Mouse (Mus musculus): Measurements from ENCODE around the gene Rsg1.

The Rsg1 gene

DNA sequence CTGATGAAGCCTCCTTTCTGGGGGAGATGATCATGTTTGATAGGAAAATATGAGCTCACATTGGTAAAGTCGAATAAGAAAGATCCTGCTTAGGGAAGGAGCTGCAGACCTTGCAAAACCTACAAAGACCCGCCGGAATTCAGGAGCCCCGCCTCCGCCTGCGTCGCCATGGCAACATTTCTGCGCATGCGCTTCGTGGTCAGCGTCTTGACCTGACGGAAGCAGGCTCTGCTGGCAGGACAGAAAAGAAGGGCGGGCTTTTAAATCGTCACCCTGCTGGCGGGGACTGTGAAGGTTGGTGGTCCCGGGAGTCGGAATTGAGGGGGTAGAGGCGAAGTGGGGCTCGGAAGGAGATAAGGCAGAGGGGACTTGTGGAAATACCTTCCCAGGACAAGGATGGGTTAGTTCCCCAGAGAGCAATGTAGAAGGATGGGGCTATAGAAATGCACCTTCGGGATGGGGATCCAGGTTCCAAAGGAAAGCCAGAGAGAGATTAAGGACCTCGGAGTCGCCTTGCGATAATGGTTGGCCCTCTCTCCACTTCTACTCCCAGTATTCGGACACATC, at the start of gene Rsg1:
TSS of gene Rsg1 (plus strand) at position 187 of the 567 bp plus-strand sequence.
- TF ChIP-seq GATA4 (IDR thresholded peaks at IDR 0.05; ENCODE audit: insufficient replicate concordance, low read length): no peak

DNA sequence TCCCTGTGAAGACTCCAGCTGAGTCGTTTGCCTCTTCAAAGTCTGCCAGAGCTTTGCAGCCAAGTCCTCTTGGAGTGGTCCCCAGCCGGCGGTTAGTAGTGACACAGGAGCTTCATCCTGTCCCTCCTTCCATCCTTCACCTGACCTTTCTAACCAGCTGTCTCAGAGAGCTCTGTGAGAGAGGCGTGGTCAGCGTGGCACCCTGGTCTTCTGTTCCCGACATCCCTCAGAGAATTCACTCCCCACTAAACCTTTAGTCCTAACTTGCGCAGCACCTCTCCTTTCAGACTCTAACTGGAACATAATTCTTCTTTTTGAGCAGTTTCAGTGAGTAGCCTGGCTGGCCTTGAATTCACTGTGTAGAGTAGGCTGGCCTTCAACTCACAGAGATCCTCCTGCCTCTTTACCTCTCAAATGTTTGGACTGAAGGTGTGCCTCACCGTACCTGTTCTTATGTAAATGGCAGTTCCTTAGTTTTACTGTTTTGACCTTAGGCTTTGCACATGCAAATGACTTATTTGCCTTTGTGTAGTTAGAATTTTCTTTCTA, 47.9 kb upstream of the Rsg1 start:
- no peak for TF ChIP-seq GATA4 (IDR thresholded peaks at IDR 0.05; ENCODE audit: insufficient replicate concordance, low read length)

DNA sequence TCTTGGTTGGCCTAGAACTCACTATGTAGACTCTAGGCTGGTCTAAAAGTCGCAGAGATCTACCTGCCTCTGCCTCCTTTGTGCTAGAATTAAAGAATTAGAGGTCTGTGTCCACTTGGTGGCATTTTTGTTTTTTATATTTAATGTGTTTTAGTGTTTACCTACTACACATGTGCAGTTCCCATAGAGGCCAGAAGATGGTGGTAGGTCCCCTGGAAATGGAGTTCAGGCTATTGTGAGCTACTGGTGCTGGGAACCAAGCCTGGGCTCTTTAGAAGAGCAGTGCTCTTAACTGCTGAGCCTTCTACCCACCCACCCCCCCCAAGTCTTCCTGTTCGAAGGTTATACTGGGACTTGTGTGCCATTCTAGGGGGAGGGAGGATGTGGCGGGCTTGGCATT, 46.6 kb upstream of the Rsg1 start:
- no peak for TF ChIP-seq GATA4 (IDR thresholded peaks at IDR 0.05; ENCODE audit: insufficient replicate concordance, low read length)

DNA sequence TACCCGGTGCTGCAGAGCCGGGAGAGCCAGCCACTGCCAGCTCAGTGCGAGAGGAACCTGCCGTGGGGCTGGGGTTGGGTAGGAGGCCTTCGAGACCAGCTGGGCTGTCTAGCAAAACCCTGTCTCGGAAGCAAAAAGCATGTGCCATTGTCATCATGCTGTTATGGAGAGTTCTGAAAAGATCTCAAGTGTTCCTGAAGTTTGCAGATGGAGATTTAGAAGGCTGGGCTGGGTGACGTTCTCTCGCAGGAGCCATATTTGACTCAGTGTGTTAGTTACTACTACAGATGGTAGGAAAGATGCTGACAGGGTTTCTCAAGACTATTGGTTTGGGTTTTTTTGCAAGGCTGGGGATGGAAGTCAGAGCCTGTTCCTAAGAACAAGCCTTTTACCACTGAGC, 41.6 kb upstream of the Rsg1 start:
- no peak for TF ChIP-seq GATA4 (IDR thresholded peaks at IDR 0.05; ENCODE audit: insufficient replicate concordance, low read length)

DNA sequence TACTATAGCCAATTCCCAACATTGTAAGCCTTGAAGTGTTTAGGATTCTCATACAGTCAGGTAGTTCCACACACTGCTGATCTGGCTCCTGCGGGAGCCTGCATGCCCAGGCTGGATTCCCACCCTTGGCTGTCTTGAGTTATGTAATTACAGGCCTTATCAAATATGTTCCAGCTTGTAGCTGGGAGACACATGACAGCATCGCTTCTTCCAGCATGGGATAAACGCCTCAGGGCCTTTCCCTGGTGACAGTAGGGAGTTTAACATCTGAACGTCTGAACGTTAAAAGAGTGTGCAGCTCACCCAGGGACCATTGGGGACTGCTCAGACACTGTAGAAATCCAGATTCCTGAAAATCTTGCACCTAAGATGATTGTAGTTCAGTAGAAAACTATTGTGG, 38.0 kb upstream of the Rsg1 start:
- no peak for TF ChIP-seq GATA4 (IDR thresholded peaks at IDR 0.05; ENCODE audit: insufficient replicate concordance, low read length)

DNA sequence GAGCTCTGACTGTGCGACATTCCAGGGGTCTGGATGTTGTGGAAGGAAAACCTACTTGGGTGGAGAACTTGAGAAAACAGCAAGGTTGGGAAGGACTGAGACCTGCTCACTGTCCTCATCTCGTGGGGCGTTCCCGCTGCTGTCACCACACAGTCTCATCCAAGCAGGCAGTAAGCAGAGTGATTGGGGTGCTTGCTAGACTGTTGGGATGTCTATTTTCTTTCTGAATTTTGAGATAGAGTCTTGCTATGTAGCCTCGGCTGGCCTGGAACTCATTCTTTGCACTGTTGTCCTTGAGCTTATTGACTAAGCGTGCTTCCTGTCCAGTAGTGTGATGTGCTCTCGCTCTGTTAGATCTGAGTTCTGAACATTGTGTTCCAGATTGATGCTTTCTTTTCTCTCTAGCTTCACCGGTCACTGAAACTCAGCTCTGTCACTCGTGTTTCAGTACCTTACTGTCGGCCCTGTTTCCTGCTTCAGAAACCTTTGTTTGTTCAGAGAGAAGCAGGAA, 37.4 kb upstream of the Rsg1 start:
- no peak for TF ChIP-seq GATA4 (IDR thresholded peaks at IDR 0.05; ENCODE audit: insufficient replicate concordance, low read length)

DNA sequence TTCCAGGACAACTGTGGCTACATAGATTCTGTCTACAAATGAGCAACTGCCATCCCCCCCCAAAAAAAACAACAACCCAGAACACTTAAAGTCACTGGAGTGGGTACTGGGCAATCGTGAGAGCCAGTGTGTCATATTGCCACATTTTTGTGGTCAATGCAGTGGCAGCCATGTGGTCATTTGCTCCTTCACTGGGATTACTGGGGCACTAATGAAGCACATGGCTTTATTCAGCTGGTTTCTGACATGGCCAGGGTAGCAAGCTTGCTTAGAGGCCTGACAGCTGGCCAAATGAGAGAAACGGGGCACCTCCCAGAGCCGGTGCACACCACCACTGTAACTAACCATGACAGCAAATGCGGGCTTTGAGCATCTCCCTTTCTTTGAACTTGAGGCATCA, 35.3 kb upstream of the Rsg1 start:
- TF ChIP-seq GATA4 (IDR thresholded peaks at IDR 0.05; ENCODE audit: insufficient replicate concordance, low read length): no peak

DNA sequence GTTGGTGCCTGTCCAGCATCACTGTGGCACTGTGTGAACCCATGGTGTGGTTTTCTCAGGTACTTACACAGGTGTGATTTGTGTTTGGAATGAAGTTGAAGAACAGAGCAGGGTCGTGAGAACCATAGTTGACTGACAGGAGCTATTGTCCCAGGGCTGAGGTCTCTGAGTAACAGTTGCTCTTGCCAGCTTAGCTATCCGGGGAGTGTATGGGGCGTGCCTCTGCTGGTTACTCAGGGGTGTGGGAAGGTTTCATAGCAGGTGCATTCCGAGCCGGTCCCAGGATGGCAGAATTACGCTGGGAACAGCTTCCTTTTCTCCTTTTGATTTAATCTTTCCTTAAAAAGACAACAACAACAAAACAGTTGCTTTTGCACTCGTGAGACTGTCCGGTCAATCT, 32.9 kb upstream of the Rsg1 start:
- no peak for TF ChIP-seq GATA4 (IDR thresholded peaks at IDR 0.05; ENCODE audit: insufficient replicate concordance, low read length)

DNA sequence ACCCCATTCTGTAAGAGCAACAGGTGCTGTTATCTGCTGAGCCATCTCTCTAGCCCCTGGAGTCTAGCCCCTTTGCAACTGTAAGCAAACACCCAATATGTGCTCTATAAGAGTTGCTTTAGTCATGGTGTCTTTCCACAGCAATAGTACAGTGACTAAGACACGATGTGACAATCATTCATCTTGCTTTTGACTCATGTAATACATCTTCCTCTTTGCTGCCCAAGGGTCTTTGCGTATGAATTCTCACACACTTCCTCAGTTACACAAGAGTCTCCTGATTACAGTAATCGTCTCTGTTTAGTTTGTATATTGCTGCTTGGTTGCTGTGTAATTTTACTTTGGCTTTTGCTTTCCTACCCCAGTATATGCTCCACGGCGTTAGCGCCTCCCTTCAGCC, 31.8 kb upstream of the Rsg1 start:
- TF ChIP-seq GATA4 (IDR thresholded peaks at IDR 0.05; ENCODE audit: insufficient replicate concordance, low read length): no peak

DNA sequence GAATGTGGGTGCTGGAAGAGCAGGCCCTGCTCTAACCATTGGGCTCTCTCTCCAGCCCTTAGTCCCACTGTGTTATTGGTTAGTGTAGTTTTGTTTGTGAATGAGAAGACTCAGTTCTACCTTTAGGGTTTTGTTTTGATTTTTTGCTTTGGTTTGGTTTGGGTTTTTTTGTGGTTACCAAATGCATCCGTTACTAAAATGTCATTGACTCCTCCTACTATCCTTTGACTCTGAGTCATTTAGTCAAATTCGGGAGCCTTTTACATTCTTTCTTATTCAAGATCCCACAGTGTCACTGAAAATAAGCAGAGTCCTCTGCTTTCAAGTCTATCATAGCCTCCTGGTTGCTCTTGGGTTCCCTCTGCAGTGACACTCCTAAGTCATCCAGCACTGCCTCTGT, 29.8 kb upstream of the Rsg1 start:
- TF ChIP-seq GATA4 (IDR thresholded peaks at IDR 0.05; ENCODE audit: insufficient replicate concordance, low read length): no peak

DNA sequence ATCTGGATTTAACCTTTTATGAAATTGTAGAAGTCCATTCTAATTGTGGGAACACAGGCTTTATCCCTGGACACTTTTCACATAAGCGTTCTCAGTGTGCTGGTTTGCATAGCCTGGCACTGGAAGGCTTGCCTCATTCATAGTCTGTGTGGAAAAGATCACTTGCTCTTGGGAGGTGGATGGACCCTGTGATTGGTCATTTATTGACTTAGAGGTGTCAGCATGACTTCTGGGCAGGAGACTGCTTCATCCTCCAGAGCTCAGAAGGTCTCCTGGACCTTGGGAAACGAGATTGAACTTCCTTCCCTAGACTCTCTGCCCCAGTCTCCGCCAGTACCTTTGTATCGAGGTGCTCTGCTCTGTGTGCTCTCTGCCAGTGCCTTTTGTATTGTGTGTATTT, 29.3 kb upstream of the Rsg1 start:
- TF ChIP-seq GATA4 (IDR thresholded peaks at IDR 0.05; ENCODE audit: insufficient replicate concordance, low read length): no peak

DNA sequence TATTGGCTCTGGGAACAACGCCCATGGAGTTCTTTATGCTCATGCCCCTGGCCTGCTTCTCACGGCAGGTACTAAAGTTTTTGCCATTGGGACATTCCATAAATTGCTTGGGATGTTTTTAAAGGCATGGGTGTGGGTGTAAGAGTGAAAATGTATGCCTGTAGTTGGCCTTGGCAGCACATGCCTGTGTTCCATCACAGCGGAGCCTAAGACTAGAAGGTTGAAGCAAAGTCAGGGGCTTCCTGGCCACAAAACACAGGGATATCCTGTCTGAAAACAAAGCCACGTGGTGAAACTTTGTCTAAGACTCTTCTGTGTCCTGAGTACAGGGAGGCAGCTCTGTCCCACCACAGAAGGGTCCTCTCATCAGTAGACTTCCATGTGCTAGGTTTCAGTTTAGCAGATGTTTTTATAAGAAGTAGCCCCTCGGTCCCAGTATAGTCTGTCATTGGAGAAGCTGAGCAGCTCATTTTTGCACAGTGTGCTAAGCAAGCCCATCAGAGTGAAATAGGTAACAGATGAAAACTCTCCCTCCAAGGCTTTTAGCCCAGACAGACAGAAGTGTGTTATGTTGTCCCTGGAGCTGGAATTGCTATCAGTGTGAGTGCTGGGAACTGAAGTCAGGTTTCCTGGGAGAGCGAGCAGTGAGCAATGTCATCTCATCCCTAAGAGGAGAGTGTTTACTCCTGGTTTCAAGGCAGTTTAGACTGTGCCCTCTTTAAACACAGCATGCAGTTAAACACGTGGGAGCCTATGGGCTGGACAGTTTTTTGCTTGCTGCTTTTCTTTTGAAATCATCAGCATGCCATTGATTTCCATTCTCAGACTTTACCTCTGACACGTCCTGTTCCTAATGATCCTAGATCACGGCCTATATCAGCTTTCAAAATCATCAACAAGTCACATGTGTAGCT, 26.6 kb upstream of the Rsg1 start:
- no peak for TF ChIP-seq GATA4 (IDR thresholded peaks at IDR 0.05; ENCODE audit: insufficient replicate concordance, low read length)

DNA sequence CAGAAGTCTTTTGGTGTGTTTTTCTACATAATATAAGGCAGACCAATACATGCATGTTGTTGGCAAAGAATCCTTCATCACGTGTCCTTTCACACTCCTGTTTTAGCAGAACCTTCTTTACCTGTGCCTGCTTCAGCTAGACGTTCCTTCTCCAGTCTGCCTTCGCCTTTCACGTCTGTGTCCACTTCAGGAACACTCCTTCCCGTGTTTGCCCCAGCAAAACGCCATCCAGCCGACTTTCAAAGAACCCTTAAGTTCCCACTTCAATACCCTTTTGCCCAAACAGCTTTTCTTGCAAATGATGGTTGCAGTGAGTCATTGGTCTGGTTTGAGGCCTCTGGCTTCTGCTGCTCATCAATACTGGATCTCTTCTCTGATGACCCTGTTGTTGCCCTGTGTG, 22.5 kb upstream of the Rsg1 start:
- TF ChIP-seq GATA4 (IDR thresholded peaks at IDR 0.05; ENCODE audit: insufficient replicate concordance, low read length): no peak

DNA sequence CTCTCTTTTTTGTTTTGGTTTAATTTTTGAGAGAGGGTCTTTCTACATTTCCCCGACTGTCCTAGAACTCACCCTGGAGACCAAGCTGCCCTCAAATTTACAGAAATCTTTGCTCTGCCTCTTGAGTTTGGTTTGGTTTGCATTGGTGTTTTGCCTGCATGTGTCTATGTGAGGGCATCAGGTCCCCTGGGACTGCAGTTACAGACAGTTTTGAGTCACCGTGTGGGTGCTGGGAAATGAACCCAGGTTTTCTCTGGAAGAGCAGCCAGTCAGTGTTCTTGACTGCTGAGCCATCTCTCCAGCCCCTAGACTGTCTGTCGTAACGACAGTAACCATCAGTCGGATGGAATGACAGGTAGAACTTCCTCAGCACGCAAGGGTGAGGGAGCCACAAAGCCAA, 19.2 kb upstream of the Rsg1 start:
- no peak for TF ChIP-seq GATA4 (IDR thresholded peaks at IDR 0.05; ENCODE audit: insufficient replicate concordance, low read length)

DNA sequence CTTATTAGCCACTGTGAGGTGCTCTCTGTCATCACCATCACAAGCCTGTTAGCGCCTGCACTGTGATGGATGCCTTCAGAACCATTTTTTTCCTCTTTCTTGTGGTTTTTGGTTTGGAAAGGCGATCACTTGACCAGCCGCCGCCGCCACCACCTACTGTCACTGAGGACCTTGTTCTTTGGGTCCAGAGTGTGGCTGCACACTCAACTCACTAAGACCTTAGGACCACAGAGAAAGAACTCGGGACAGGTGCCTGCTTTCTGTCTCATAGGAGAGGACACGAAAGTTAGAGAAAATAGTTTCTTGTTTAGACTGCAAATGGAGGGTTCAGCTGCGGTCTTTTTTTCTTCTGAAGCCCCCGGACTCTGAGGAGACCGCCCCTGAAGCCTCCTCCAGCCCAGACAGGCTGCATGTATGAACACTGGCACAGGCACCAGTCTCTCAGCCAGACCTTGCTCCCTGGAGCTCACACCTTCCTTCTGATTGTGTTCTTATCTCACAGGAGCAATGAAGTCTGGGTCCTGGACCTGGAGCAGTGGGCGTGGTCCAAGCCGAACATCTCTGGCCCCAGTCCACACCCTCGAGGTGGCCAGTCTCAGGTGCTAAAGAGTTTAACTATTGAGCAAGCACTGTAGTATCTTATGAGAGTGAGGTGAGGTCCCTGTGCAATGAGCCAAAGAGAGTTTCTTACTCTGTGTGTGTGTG, 16.6 kb upstream of the Rsg1 start:
- no peak for TF ChIP-seq GATA4 (IDR thresholded peaks at IDR 0.05; ENCODE audit: insufficient replicate concordance, low read length)

DNA sequence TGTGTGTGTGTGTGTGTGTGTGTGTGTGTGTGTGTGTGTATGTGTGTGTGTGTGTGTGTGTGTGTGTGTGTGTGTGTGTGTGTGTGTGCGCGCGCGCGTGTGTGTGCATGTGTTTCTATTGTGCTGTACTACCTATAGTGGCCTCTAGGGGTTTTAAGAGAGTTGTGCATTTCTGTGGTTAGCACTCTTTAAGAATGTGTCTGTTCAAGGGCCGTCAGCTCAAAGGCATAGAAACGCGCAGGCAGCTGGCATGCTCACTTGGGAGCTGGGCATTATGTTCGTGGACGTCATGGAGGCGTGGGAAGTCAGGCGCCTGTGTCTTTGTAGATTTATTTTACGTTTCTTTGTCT, 16.1 kb upstream of the Rsg1 start:
- no peak for TF ChIP-seq GATA4 (IDR thresholded peaks at IDR 0.05; ENCODE audit: insufficient replicate concordance, low read length)

Measured in liver, adult (tissue).